Mouse (Mus musculus) thymus, adult 2 months (tissue): ENCODE results near the gene Exosc5.

Source experiments
- CTCF ChIP-seq: fragments of 200-500 bp; IDR thresholded peaks from 2 replicates; pipeline ENCODE4 v1.5.1; 2012; ENCODE audit warnings: mild to moderate bottlenecking, control low read depth, low read length, moderate library complexity, borderline replicate concordance; ENCODE audit not compliant: control insufficient read depth, poor library complexity, insufficient read depth; ENCODE audit errors: extremely low read depth
- POLR2A ChIP-seq: fragments of 200-500 bp; IDR thresholded peaks from 2 replicates; pipeline ENCODE4 v1.6.1; 2012; ENCODE audit warnings: mild to moderate bottlenecking, low read length, control low read depth, moderate library complexity; ENCODE audit not compliant: control insufficient read depth, poor library complexity, insufficient read depth; ENCODE audit errors: extremely low read depth

GRCm38 (mm10) chr7:25705801-25706251 is 46.9 kb downstream of the Exosc5 start:
- TF ChIP-seq CTCF, result no peak
- no peak for TF ChIP-seq POLR2A
